Mouse (Mus musculus): ENCODE results near the gene Zbtb16.

GRCm38 (mm10) chr9:48806591-48806990 is 29.4 kb downstream of the Zbtb16 start:
- TF ChIP-seq GATA1 (IDR thresholded peaks at IDR 0.05; ENCODE audit: borderline replicate concordance, low read length) (no peak), CTCF (IDR thresholded peaks at IDR 0.05; ENCODE audit: low read depth, low read length) (no peak), POLR2AphosphoS5 (IDR thresholded peaks at IDR 0.05; ENCODE audit: insufficient replicate concordance, low read depth, low read length) (no peak), TAL1 (conservative IDR thresholded peaks at IDR 0.05; ENCODE audit: low read depth, low read length) (no peak)
